Comparison of ENCODE assay signal across 7 mouse cellular contexts in genomic region chr9:21411669-21412550, GRCm38 (mm10). TPM values are rescaled to one million over a fixed set of nuclear protein-coding genes. Genes with fewer than 3 reads are reported as not detected.
DNase-seq lines count a peak whose midpoint lies in the region; ATAC-seq lines count a peak whose summit lies in the region.

TSS of gene Qtrt1 (plus strand) at chr9:21411837.

- H3K4me2 ChIP-seq in embryonic facial prominence, embryonic 11.5 days (ENCODE audit: low read depth, low read length) = peak within 1 kb of the TSS; percentile 89
- H3K4me2 ChIP-seq in limb, embryonic 11.5 days (ENCODE audit: low read depth, severe bottlenecking) = peak within 1 kb of the TSS; percentile 83
- H3K4me2 ChIP-seq in midbrain, embryonic 14.5 days (ENCODE audit: low read length) = peak within 1 kb of the TSS; percentile 86

- WGBS in embryonic facial prominence, embryonic 11.5 days = 2% methylated on average over 53 of the region's 53 CpGs
- WGBS in limb, embryonic 11.5 days = 2% methylated on average over 53 of the region's 53 CpGs
- 2% methylated on average over 53 of the region's 53 CpGs for WGBS in midbrain, embryonic 14.5 days

- peak within 1 kb of the TSS; percentile 82 for H3K9ac ChIP-seq in embryonic facial prominence, embryonic 11.5 days (replicated peaks; ENCODE audit: low read length)
- H3K9ac ChIP-seq in limb, embryonic 11.5 days (ENCODE audit: low read length) = peak within 1 kb of the TSS; percentile 76
- H3K9ac ChIP-seq in midbrain, embryonic 14.5 days (replicated peaks; ENCODE audit: low read length) = peak within 1 kb of the TSS; percentile 55

- H3K4me3 ChIP-seq in embryonic facial prominence, embryonic 11.5 days (ENCODE audit: low read depth, low read length) = peak within 1 kb of the TSS; percentile 67
- peak within 1 kb of the TSS; percentile 65 for H3K4me3 ChIP-seq in limb, embryonic 11.5 days (ENCODE audit: low read depth, low read length)
- H3K4me3 ChIP-seq in midbrain, embryonic 14.5 days (replicated peaks; ENCODE audit: low read depth, low read length) = peak within 1 kb of the TSS; percentile 54

- H3K27me3 ChIP-seq in embryonic facial prominence, embryonic 11.5 days (ENCODE audit: control insufficient read depth, insufficient read depth, low read length) = no peaks in the 10 kb centered on the region
- no peaks in the 10 kb centered on the region for H3K27me3 ChIP-seq in limb, embryonic 11.5 days (ENCODE audit: control insufficient read depth, insufficient read depth, low read length)
- H3K27me3 ChIP-seq in midbrain, embryonic 14.5 days (ENCODE audit: control insufficient read depth, insufficient read depth, low read length) = no peaks in the 10 kb centered on the region

- DNase-seq in adrenal gland, postnatal 14 days = peak; percentile 90
- DNase-seq in embryonic facial prominence, embryonic 11.5 days (ENCODE audit: low spot score) = peak; percentile 94
- peak; percentile 99 for DNase-seq in heart, adult 11 months
- DNase-seq in kidney, adult 18-20 months = peak; percentile 85
- DNase-seq in limb, embryonic 11.5 days (ENCODE audit: low spot score) = peak; percentile 87
- peak; percentile 96 for DNase-seq in midbrain, embryonic 14.5 days
- peak; percentile 76 to 77 for DNase-seq in spleen, adult 18-20 months

- H3K4me1 ChIP-seq in embryonic facial prominence, embryonic 11.5 days (ENCODE audit: control insufficient read depth, insufficient read depth, low read length) = no peaks in the 10 kb centered on the region
- H3K4me1 ChIP-seq in limb, embryonic 11.5 days (ENCODE audit: control insufficient read depth, insufficient read depth, low read length) = no peaks in the 10 kb centered on the region
- peaks cover 9% of the 10 kb centered on the region; the same call in 1 of the 2 replicates for H3K4me1 ChIP-seq in midbrain, embryonic 14.5 days (ENCODE audit: control insufficient read depth, insufficient read depth, low read length)

- ATAC-seq in embryonic facial prominence, embryonic 11.5 days (replicated peaks; ENCODE audit: insufficient number of reproducible peaks, low FRiP score, low TSS enrichment, low read depth) = peak; percentile 93
- ATAC-seq in limb, embryonic 11.5 days (ENCODE audit: insufficient number of reproducible peaks, low FRiP score, low TSS enrichment, low read depth) = peak; percentile 92
- peak; percentile 95 for ATAC-seq in midbrain, embryonic 14.5 days (ENCODE audit: low FRiP score, low TSS enrichment)

- H3K36me3 ChIP-seq in embryonic facial prominence, embryonic 11.5 days (replicated peaks; ENCODE audit: control insufficient read depth, insufficient read depth, low read depth, low read length) = no peaks in the 10 kb centered on the region
- peaks cover 2% of the 10 kb centered on the region; the same call in 1 of the 2 replicates for H3K36me3 ChIP-seq in limb, embryonic 11.5 days (ENCODE audit: control insufficient read depth, insufficient read depth, low read length)
- peaks cover 24% of the 10 kb centered on the region for H3K36me3 ChIP-seq in midbrain, embryonic 14.5 days (ENCODE audit: control insufficient read depth, insufficient read depth, low read length)

- H3K9me3 ChIP-seq in embryonic facial prominence, embryonic 11.5 days (replicated peaks; ENCODE audit: control insufficient read depth, low read length) = no peaks in the 10 kb centered on the region
- no peaks in the 10 kb centered on the region for H3K9me3 ChIP-seq in limb, embryonic 11.5 days (ENCODE audit: control insufficient read depth, low read length)
- no peaks in the 10 kb centered on the region for H3K9me3 ChIP-seq in midbrain, embryonic 14.5 days (ENCODE audit: control insufficient read depth, low read length)

- no peak within 1 kb of the TSS for H3K27ac ChIP-seq in embryonic facial prominence, embryonic 11.5 days (replicated peaks; ENCODE audit: low read depth, low read length)
- no peak within 1 kb of the TSS for H3K27ac ChIP-seq in limb, embryonic 11.5 days (replicated peaks; ENCODE audit: low read depth, low read length)
- H3K27ac ChIP-seq in midbrain, embryonic 14.5 days (replicated peaks; ENCODE audit: low read depth, low read length) = peak within 1 kb of the TSS; percentile 65

RNA-seq across cellular contexts. Expression of gene Qtrt1, which starts in this region (rescaled TPM):
- 13.9 and 20.8 TPM in 2 replicates for total RNA-seq in adrenal gland, postnatal 14 days (2021)
- 47.6 and 51.5 TPM in 2 replicates for polyA plus RNA-seq in embryonic facial prominence, embryonic 11.5 days (2014; fragmentation: Nextera tagmentation; extraction: Ambion mirVana)
- 48.3 and 50.3 TPM in 2 replicates for polyA plus RNA-seq in limb, embryonic 11.5 days (2014; fragmentation: Nextera tagmentation; extraction: Ambion mirVana)
- polyA plus RNA-seq in midbrain, embryonic 14.5 days (2014; fragmentation: Nextera tagmentation; extraction: Ambion mirVana) = 48.1 and 54.3 TPM in 2 replicates
